Mouse (Mus musculus) limb, embryonic 11.5 days (tissue): ENCODE data around the gene Dync1h1. TPM values are rescaled to one million over a fixed set of nuclear protein-coding genes. Genes with fewer than 3 reads are reported as not detected.
"Not testable (repeated sequence)": the region's sequence is repeated elsewhere in the genome, so short reads cannot be mapped to it uniquely, and the experiment has no call there.

ENCODE experiments used
- ATAC-seq: fragments of 200-750 bp; cut with Nextera tagmentation; 2 replicates; pipeline ENCODE4 v1.8.0; 2017; ENCODE audit warnings: low read depth; ENCODE audit not compliant: insufficient number of reproducible peaks, low FRiP score, low TSS enrichment
- DNase-seq: peaks from one replicate; pipeline ENCODE4 v3.0.0-alpha.2; 2015; ENCODE audit warnings: low spot score
- H3K27ac ChIP-seq: fragments of 300-500 bp; sonication (generic); replicated peaks from 2 replicates; pipeline ENCODE4 v1.5.1; 2014; ENCODE audit warnings: low read depth, mild to moderate bottlenecking, low read length
- H3K27me3 ChIP-seq: fragments of 300-500 bp; sonication (generic); 2 replicates; pipeline ENCODE4 v1.6.1; 2014; ENCODE audit warnings: mild to moderate bottlenecking, low read length, mixed read lengths; ENCODE audit not compliant: control insufficient read depth, insufficient read depth
- H3K36me3 ChIP-seq: fragments of 300-500 bp; sonication (generic); 2 replicates; pipeline ENCODE4 v1.6.1; 2014; ENCODE audit warnings: mild to moderate bottlenecking, low read length, moderate library complexity, mixed read lengths; ENCODE audit not compliant: control insufficient read depth, insufficient read depth
- H3K4me1 ChIP-seq: fragments of 300-500 bp; sonication (generic); 2 replicates; pipeline ENCODE4 v1.6.1; 2014; ENCODE audit warnings: low read length, mixed read lengths; ENCODE audit not compliant: control insufficient read depth, insufficient read depth
- H3K4me2 ChIP-seq: fragments of 300-500 bp; sonication (generic); 2 replicates; pipeline ENCODE4 v1.6.1; 2014; ENCODE audit warnings: low read depth, mild to moderate bottlenecking, moderate library complexity; ENCODE audit not compliant: severe bottlenecking
- H3K4me3 ChIP-seq: fragments of 300-500 bp; sonication (generic); 2 replicates; pipeline ENCODE4 v1.5.1; 2014; ENCODE audit warnings: low read depth, low read length
- H3K9ac ChIP-seq: fragments of 300-500 bp; sonication (generic); 2 replicates; pipeline ENCODE4 v1.6.1; 2014; ENCODE audit warnings: mild to moderate bottlenecking, low read length
- H3K9me3 ChIP-seq: fragments of 300-500 bp; sonication (generic); 2 replicates; pipeline ENCODE4 v1.6.1; 2016; ENCODE audit warnings: low read length; ENCODE audit not compliant: control insufficient read depth
- WGBS: fragments of 180-500 bp; shearing (Covaris S2); extraction: QIAGEN DNeasy Blood & Tissue Kit; methylation state at CpG from one replicate; pipeline ENCODE4 v1.1.7; 2014; 5-methylcytosine and 5-hydroxymethylcytosine counted together
- polyA plus RNA-seq: library from polyadenylated mRNA; unstranded; fragments of >200 nt; fragmentation: Nextera tagmentation; extraction: Ambion mirVana; gene quantifications from 2 replicates; pipeline ENCODE4 v1.2.1, GENCODE M21; 2014

Dync1h1 gene
- polyA plus RNA-seq, 1 experiment from 2014 or later: 67.7 TPM

DNA sequence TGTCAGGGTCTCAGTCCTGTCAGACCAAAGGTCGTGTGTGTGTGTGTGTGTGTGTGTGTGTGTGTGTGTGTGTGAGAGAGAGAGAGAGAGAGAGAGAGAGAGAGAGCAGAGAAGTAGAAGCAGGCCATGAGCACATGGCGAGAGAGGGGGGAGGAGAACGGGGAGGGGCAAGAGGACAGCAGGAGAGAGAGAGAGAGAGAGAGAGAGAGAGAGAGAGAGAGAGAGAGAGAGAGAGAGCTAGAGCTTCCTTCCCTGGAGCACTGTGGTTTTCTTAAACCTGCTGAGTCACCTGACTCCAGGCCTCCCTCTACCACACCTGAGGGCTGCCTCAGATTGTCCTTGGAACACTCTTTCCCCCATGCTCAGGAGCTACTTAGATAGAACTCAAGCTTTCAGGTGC, 100.1 kb downstream of the Dync1h1 start:
- H3K27ac ChIP-seq, H3K4me2 ChIP-seq, H3K4me3 ChIP-seq, H3K27me3 ChIP-seq, H3K4me1 ChIP-seq, H3K9ac ChIP-seq, H3K9me3 ChIP-seq, ATAC-seq, H3K36me3 ChIP-seq, DNase-seq: not testable (repeated sequence)
- WGBS: 23% methylated on average over 3 of the region's 3 CpGs

DNA sequence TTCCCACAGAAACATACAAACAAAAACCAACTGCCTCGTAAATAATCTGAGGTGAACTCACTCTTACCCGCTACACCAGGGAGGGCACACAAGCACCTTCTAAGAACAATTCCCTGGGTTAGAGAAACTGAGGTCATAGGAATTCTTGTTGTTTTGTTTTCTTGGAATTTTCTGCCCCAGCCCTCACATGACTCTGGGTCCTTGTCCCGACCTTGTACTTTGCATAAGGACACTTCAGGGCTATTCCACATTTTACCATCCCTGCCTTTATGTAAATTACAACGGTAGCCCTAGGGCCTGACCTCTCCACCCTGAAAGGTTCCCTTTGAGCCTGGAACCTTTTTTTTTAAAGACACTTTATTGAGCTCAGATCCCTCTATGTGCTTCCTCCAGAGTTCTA, 101.3 kb downstream of the Dync1h1 start, which contains the start of gene Hsp90aa1:
TSS of gene Hsp90aa1 (minus strand) at position 173 of the 400 bp plus-strand sequence.
- peaks cover 4% of the 10 kb centered on the region; the same call in 1 of the 2 replicates for H3K4me1 ChIP-seq
- DNase-seq (no peak), ATAC-seq (no peak)
- no peak within 1 kb of the TSS for H3K27ac ChIP-seq
- no peaks in the 10 kb centered on the region for H3K36me3 ChIP-seq
- no peak within 1 kb of the TSS for H3K9ac ChIP-seq
- no peak within 1 kb of the TSS for H3K4me2 ChIP-seq
- 46% methylated on average over 4 of the region's 4 CpGs for WGBS
- H3K4me3 ChIP-seq: no peak within 1 kb of the TSS
- no peaks in the 10 kb centered on the region for H3K27me3 ChIP-seq
- H3K9me3 ChIP-seq: no peaks in the 10 kb centered on the region

DNA sequence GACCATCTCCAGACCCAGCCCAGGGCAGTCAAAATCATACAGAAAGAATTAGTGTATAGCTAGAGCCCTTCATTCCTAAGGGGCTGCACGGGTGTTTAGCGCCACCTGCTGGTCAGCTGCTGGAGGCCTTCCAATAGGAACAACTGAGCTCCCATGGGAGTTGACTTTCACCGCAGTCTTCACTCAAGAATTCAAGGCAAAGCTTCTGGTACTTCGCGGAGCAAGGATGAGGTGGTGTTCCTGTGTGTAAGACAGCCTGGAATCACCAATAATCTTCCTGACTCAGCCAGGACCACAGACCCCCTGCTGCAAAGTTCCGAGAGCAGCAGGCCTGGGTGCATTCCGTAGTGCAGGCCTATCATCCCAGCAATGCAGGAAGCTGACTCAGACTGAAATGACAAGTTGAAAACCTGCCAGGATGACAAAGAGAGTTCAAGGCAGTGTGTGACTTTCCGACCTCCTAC, 101.8 kb downstream of the Dync1h1 start:
- Histone ChIP-seq H3K9me3 (no peaks in the 10 kb centered on the region), H3K4me1 (peaks cover 4% of the 10 kb centered on the region; the same call in 1 of the 2 replicates), H3K27me3 (no peaks in the 10 kb centered on the region), H3K4me3 (no peak overlapping the region), H3K9ac (no peak overlapping the region), H3K36me3 (no peaks in the 10 kb centered on the region), H3K27ac (no peak overlapping the region), H3K4me2 (no peak overlapping the region)
- ATAC-seq (no peak), DNase-seq (peak; percentile 93)
- WGBS: 33% methylated on average over 8 of the region's 8 CpGs

DNA sequence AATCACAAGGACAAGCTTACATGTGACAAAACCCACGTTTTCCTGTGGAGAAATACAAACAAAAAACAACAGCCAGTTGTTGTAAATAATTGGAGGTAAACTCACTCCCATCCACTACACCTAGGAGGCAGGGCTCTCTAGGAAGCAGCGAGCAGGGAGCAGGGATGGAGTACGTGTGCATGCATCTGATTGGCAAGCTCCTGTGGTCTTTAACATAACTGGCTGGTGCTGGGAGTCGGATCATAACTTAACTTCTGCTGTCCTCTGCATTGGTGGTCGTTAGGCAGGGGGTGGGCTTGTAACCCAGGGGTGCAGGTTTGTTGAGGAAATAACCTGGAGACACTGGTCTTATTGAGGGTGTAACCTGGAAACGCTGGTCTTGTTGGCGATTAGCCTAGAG, 102.4 kb downstream of the Dync1h1 start:
- DNase-seq (no peak), ATAC-seq (no peak)
- Histone ChIP-seq H3K9me3 (no peaks in the 10 kb centered on the region), H3K9ac (no peak overlapping the region), H3K27ac (no peak overlapping the region), H3K4me2 (no peak overlapping the region), H3K4me1 (peaks cover 4% of the 10 kb centered on the region; the same call in 1 of the 2 replicates), H3K27me3 (no peaks in the 10 kb centered on the region), H3K36me3 (no peaks in the 10 kb centered on the region), H3K4me3 (no peak overlapping the region)
- 67% methylated on average over 7 of the region's 7 CpGs for WGBS

DNA sequence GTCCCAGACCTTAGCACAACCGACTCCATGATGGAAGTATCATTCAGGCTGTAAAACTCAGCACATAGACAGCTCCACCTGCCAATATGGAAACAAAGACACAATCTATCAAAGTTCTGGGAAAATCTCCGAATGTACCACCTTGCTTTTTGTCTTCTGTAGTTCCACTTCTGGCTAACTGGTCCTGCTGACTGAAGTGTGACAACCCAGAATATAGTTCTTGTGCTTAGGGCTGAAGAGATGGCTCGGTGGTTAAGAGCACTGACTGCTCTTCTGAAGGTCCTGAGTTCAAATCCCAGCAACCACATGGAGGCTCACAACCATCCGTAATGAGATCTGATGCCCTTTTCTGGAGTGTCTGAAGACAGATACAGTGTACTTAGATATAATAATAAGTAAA, 104.2 kb downstream of the Dync1h1 start:
- H3K4me1 ChIP-seq, H3K9me3 ChIP-seq, H3K36me3 ChIP-seq, ATAC-seq, H3K9ac ChIP-seq, H3K4me3 ChIP-seq, DNase-seq, H3K27ac ChIP-seq, H3K4me2 ChIP-seq, H3K27me3 ChIP-seq: not testable (repeated sequence)
- 82% methylated on average over 4 of the region's 4 CpGs for WGBS

DNA sequence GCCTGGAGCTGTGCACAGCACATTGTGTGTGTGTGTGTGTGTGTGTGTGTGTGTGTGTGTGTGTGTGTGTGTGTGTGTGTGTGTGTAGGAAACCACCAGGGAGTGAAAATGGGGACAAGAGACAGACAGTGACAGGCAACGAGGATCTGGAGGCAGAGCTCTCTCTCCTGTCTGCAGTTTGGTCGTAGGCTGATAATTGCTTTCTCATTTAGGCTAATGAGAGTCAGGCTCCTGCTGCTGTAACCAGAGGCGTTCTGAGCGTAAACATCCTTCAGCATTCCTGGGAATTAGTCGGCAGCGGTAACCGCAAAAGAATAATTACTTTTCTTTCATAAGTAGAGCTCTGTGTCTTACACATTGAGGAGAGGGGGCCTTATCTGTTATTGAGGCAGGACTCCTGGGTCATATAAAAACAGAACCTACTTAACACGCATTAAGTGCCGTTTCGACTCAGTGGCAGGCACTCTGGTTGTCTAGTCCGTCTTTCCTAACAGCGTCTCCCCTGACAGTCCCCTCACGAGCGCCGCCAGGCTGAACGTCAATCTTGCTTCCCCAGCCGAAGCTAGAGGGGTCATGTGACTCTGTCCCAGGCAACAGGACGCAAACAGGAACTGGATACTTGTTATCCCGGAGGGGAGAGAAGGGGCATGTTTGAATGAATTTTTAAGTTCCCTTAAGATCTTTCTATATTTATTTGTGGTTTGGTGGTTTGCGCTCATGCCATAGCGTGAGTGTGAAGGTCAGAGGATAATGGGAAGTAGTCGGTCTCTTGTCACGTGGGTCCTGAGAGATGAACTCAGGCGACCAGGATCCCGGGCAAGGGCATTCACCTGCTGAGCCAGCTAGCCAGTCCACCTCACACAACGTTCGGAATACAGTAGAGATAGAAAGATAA, 105.3 kb downstream of the Dync1h1 start:
- 0 out of 2 replicates have a peak overlapping the region, but pooled peaks have one; percentile 30 for H3K9ac ChIP-seq

DNA sequence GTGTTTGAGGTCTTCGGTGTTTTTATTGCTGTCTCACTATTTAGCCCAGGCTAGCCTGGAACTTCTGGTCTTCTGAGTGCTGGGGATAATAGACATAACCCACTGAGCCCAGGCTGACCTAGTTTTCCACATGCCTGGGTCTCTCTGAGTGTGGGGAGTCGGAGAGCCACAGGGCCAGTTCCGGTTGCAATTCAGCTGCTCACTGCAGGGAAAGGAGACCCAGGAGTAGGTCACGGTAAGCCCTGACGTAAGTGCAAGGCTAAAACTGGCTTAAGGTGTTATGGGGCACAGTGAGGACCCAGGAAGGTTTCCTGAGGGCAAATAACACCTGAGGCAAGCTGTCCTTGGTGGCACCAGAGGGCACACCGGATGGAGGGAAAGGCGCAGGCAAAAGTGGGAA, 106.2 kb downstream of the Dync1h1 start:
- H3K4me3 ChIP-seq: no peak overlapping the region
- ATAC-seq: no peak
- WGBS: 80% methylated on average over 7 of the region's 7 CpGs

More for the DNA sequence above, 105.3 kb downstream of the Dync1h1 start:
- DNase-seq (peak; percentile 68), ATAC-seq (no peak)
- Histone ChIP-seq H3K27me3 (no peaks in the 10 kb centered on the region), H3K4me2 (peak overlapping the region; percentile 40), H3K4me1 (no peaks in the 10 kb centered on the region), H3K27ac (no peak overlapping the region), H3K9me3 (no peaks in the 10 kb centered on the region), H3K4me3 (peak overlapping the region; percentile 16), H3K36me3 (no peaks in the 10 kb centered on the region)
- 1% methylated on average over 27 of the region's 27 CpGs for WGBS

DNA sequence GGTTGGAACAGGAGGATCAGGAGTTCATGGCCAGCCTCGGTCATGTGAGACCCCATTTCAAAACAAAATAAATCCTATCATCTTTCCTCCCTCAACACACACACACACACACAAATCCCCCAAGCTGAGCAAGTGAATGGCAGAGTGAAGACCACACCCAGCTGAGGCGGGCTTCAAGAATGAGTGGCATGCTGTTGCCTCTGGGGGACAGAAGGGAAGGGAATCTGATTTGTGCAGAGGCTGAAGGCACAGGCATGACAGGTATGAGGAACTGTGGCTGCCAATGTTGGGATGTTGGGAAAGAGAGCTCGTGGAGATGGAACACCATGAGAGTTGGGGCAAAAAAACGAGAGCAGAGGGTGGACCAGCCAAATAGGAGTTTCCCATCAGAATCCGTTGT, 110.0 kb downstream of the Dync1h1 start:
- Histone ChIP-seq H3K4me1 (no peaks in the 10 kb centered on the region), H3K9ac (no peak overlapping the region), H3K4me3 (no peak overlapping the region), H3K27ac (no peak overlapping the region), H3K9me3 (no peaks in the 10 kb centered on the region), H3K36me3 (no peaks in the 10 kb centered on the region), H3K27me3 (no peaks in the 10 kb centered on the region), H3K4me2 (no peak overlapping the region)
- DNase-seq (no peak), ATAC-seq (no peak)
- 75% methylated on average over 5 of the region's 5 CpGs for WGBS

More for the DNA sequence above, 106.2 kb downstream of the Dync1h1 start:
- Histone ChIP-seq H3K4me2 (no peak overlapping the region; the same call in 1 of the 2 replicates), H3K9ac (no peak overlapping the region), H3K36me3 (no peaks in the 10 kb centered on the region), H3K9me3 (no peaks in the 10 kb centered on the region), H3K27ac (no peak overlapping the region), H3K27me3 (no peaks in the 10 kb centered on the region), H3K4me1 (no peaks in the 10 kb centered on the region)
- no peak for DNase-seq
